Mouse (Mus musculus): Measurements from ENCODE around the gene Aldh1a1.

GRCm38 (mm10) chr19:20529921-20530696 is 37.6 kb downstream of the Aldh1a1 start:
- TF ChIP-seq CTCF (IDR thresholded peaks at IDR 0.05; ENCODE audit: extremely low read depth, insufficient read length, insufficient replicate concordance, low read depth, low read length) (no peak), POLR2A (IDR thresholded peaks at IDR 0.05; ENCODE audit: low read depth, low read length) (no peak)
